Mouse (Mus musculus) stomach, postnatal 0 days (tissue): Measurements from ENCODE around the gene Cactin. TPM values are rescaled to one million over a fixed set of nuclear protein-coding genes. Genes with fewer than 3 reads are reported as not detected.

ENCODE experiments used
- ATAC-seq: fragments of 200-750 bp; cut with Nextera tagmentation; 2 replicates; pipeline ENCODE4 v1.8.0; 2017; ENCODE audit not compliant: low FRiP score, low TSS enrichment
- DNase-seq: peaks from one replicate; pipeline ENCODE4 v3.0.0-alpha.2; 2016; ENCODE audit warnings: low spot score
- H3K27ac ChIP-seq: fragments of 300-500 bp; sonication (generic); replicated peaks from 2 replicates; pipeline ENCODE4 v1.5.1; 2014; ENCODE audit warnings: mild to moderate bottlenecking, control low read depth
- H3K27me3 ChIP-seq: fragments of 300-500 bp; sonication (generic); 2 replicates; pipeline ENCODE4 v1.6.1; 2014; ENCODE audit warnings: low read length; ENCODE audit not compliant: control insufficient read depth, insufficient read depth
- H3K36me3 ChIP-seq: fragments of 300-500 bp; sonication (generic); 2 replicates; pipeline ENCODE4 v1.6.1; 2014; ENCODE audit warnings: low read length, mixed read lengths; ENCODE audit not compliant: control insufficient read depth, insufficient read depth
- H3K4me1 ChIP-seq: fragments of 300-500 bp; sonication (generic); replicated peaks from 2 replicates; pipeline ENCODE4 v1.6.1; 2014; ENCODE audit warnings: antibody characterized with exemption; ENCODE audit not compliant: control insufficient read depth, insufficient read depth
- H3K4me2 ChIP-seq: fragments of 300-500 bp; sonication (generic); replicated peaks from 2 replicates; pipeline ENCODE4 v1.6.1; 2014; ENCODE audit warnings: low read depth, mild to moderate bottlenecking, control low read depth, moderate library complexity
- H3K4me3 ChIP-seq: fragments of 300-500 bp; sonication (generic); 2 replicates; pipeline ENCODE4 v1.5.1; 2014; ENCODE audit warnings: low read depth, low read length, control low read depth
- H3K9ac ChIP-seq: fragments of 300-500 bp; sonication (generic); 2 replicates; pipeline ENCODE4 v1.6.1; 2014; ENCODE audit warnings: mild to moderate bottlenecking, low read length, control low read depth, mixed read lengths
- H3K9me3 ChIP-seq: fragments of 300-500 bp; sonication (generic); 2 replicates; pipeline ENCODE4 v1.6.1; 2016; ENCODE audit warnings: low read length; ENCODE audit not compliant: control insufficient read depth
- CTCF ChIP-seq: IDR thresholded peaks from 2 replicates; pipeline ENCODE4 v1.5.1; 2016; ENCODE audit warnings: antibody characterized with exemption, low read depth, mild to moderate bottlenecking, moderate library complexity
- EP300 ChIP-seq: optimal IDR thresholded peaks from 2 replicates; pipeline ENCODE3; 2016; ENCODE audit warnings: antibody characterized with exemption
- WGBS: fragments of 180-500 bp; shearing (Covaris S2); extraction: QIAGEN DNeasy Blood & Tissue Kit; methylation state at CpG from one replicate; pipeline ENCODE4 v1.1.7; 2014; 5-methylcytosine and 5-hydroxymethylcytosine counted together
- polyA plus RNA-seq: library from polyadenylated mRNA; unstranded; fragments of >200 nt; fragmentation: Nextera tagmentation; extraction: Ambion mirVana; gene quantifications from 2 replicates; pipeline ENCODE4 v1.2.1, GENCODE M21; 2015

The Cactin gene
- 16.2 and 16.6 TPM in 2 replicates for polyA plus RNA-seq

DNA sequence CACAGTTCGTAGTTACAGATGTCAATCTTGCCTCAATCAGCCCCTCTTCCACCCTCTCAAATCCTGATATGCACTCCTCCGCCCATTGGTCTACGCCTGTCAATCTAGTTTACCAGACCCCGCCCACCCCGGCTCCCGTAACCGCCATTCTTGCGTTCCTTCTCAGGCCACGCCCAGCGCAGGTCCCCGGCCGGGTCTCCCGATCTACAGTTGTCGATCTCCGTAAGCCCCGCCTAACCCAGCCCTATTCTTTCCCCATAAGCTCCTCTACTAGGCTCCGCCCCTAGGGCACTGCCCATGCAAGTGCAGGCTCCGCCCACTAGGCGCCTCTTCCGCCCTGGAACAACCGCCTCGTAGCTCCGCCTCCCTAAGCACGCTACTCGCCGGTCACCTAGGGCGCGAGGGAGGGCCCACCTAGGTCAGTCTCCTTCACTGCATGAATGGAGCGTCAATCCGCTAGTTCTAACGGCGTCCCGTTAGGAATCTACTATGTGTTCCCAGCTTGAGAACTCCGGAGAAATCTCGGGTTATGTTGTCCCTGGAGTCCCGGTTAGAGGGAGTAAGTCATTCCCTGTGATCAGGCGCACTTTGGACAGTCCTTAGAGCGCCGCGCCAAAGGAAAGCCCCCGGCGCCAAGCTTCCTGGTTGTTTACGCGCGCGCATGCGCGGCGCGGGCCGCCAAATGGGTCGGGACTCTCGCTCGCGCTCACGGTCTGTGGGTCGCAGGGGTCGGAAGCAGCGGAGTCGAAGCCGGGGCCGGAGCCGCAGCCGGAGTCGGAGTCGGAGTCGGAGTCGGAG is at the start of gene Cactin:
Gene Cactin (plus strand): TSS at position 554 of the 798 bp plus-strand sequence.
- Histone ChIP-seq H3K4me1 (peaks cover 13% of the 10 kb centered on the region; the same call in 1 of the 2 replicates), H3K4me2 (peak within 1 kb of the TSS; percentile 80), H3K36me3 (peaks cover 31% of the 10 kb centered on the region), H3K27ac (peak within 1 kb of the TSS; percentile 87), H3K4me3 (peak within 1 kb of the TSS; percentile 90), H3K9me3 (no peaks in the 10 kb centered on the region), H3K9ac (peak within 1 kb of the TSS; percentile 92), H3K27me3 (no peaks in the 10 kb centered on the region)
- WGBS: 1% methylated on average over 68 of the region's 68 CpGs
- peak; percentile 100 for DNase-seq
- ATAC-seq: peak; percentile 91
- TF ChIP-seq EP300 (peak; percentile 97), CTCF (peak; percentile 54)

DNA sequence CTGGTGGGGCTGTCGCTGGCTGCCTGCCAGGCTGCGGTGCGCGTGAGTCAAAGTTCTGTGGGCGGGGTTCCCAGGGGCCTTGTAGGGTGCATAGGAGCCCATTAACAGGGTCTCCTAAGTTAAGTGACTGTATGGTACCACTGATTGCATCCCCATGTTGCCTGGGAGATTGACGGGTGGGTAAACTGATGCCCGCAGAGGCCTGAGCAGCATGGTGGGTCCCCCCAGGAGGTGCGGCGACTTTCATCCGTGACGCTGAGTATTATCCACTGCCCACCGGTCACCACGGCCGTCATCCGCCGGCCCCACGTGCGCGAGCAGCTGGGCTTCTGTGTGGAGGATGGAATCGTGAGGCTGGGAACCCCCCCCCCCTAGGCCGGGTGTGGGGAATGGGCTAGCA is 48.5 kb upstream of the Cactin start:
- no peak for DNase-seq
- H3K4me2 ChIP-seq: no peak overlapping the region
- TF ChIP-seq CTCF (no peak), EP300 (no peak)
- ATAC-seq: no peak
- H3K9ac ChIP-seq: no peak overlapping the region
- no peak overlapping the region for H3K27ac ChIP-seq
- no peak overlapping the region for H3K4me3 ChIP-seq
- H3K36me3 ChIP-seq: peaks cover 30% of the 10 kb centered on the region
- no peaks in the 10 kb centered on the region for H3K9me3 ChIP-seq
- peaks cover 2% of the 10 kb centered on the region; the same call in 1 of the 2 replicates for H3K4me1 ChIP-seq
- WGBS: 87% methylated on average over 21 of the region's 21 CpGs
- H3K27me3 ChIP-seq: no peaks in the 10 kb centered on the region

DNA sequence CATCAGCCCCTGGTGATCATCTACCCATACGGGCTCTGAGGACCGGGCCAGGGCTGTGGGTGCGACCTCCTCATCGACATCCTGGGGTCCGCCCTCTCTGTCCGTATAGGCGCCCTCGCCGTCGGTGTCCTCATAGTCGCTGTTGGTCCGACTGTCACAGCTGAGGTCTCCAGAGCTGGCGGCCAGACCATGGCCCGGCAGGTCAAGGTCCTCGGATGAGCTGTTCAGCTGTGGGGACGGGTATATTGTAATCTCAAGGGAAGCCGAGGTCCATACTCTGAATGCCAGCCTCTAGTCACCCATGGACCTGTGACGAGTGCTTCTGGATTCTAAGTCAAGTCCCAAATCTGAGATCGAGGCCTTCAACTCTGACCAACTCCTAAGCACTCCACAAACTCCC is 47.1 kb upstream of the Cactin start:
- WGBS: 95% methylated on average over 19 of the region's 19 CpGs
- TF ChIP-seq CTCF (no peak), EP300 (no peak)
- H3K4me1 ChIP-seq: no peaks in the 10 kb centered on the region; the same call in 1 of the 2 replicates
- no peaks in the 10 kb centered on the region for H3K27me3 ChIP-seq
- no peak overlapping the region for H3K9ac ChIP-seq
- H3K36me3 ChIP-seq: peaks cover 30% of the 10 kb centered on the region
- no peak for DNase-seq
- no peak overlapping the region for H3K4me2 ChIP-seq
- no peaks in the 10 kb centered on the region for H3K9me3 ChIP-seq
- no peak overlapping the region for H3K27ac ChIP-seq
- no peak for ATAC-seq
- H3K4me3 ChIP-seq: no peak overlapping the region

DNA sequence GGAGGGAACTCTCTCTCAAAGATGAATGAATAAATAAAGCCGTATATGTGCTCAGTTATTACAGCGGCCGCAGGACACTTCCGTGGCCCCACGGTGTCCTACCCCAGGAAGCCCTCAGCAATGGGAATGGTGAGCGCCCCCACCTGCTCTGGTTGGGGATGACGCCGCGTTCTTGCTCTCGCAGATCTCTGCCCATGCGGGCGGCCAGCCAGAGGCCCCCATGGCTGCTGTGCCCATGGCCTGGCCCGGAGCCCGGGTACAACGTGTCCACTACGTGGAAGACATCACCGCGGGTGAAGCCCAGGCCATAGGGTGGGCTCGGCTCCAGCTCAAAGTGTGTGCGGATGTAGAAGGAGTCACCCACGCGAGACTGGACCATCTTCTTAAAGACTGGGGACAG is 43.2 kb upstream of the Cactin start:
- DNase-seq: no peak
- H3K4me3 ChIP-seq: no peak overlapping the region
- TF ChIP-seq EP300 (no peak), CTCF (no peak)

DNA sequence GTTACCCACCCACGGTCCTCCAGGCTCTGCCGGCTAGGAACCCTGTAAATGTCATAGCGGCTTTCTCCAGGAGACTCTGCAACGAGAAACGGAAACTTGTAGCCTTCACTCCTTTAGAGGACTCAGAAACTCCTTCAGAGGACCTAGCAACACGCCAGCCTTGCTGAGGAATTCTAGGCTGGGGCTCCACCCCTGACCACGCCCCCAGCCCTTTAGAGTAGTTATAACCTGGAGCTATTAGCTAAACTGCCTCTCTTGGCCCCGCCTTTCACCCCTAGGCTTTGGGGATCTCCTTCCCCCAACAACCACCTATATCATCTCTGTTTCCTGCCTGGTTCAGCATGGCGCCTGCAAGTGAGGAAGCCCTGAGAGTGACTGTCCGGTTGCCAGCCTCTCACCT is 41.4 kb upstream of the Cactin start:
- Histone ChIP-seq H3K27ac (no peak overlapping the region), H3K9ac (no peak overlapping the region), H3K4me3 (no peak overlapping the region), H3K9me3 (no peaks in the 10 kb centered on the region), H3K4me1 (no peaks in the 10 kb centered on the region), H3K36me3 (0 out of 2 replicates have a peak, but pooled peaks cover 2% of the 10 kb centered on the region), H3K27me3 (no peaks in the 10 kb centered on the region), H3K4me2 (no peak overlapping the region)
- 42% methylated on average over 10 of the region's 10 CpGs for WGBS
- TF ChIP-seq CTCF: no peak
- no peak for TF ChIP-seq EP300
- ATAC-seq (no peak), DNase-seq (no peak)

More for the DNA sequence above, 43.2 kb upstream of the Cactin start:
- 76% methylated on average over 22 of the region's 22 CpGs for WGBS
- H3K4me1 ChIP-seq: no peaks in the 10 kb centered on the region
- H3K36me3 ChIP-seq: peaks cover 14% of the 10 kb centered on the region; the same call in 1 of the 2 replicates
- no peak for ATAC-seq
- no peak overlapping the region for H3K27ac ChIP-seq
- H3K9me3 ChIP-seq: no peaks in the 10 kb centered on the region
- H3K9ac ChIP-seq: no peak overlapping the region
- no peaks in the 10 kb centered on the region for H3K27me3 ChIP-seq
- no peak overlapping the region for H3K4me2 ChIP-seq

DNA sequence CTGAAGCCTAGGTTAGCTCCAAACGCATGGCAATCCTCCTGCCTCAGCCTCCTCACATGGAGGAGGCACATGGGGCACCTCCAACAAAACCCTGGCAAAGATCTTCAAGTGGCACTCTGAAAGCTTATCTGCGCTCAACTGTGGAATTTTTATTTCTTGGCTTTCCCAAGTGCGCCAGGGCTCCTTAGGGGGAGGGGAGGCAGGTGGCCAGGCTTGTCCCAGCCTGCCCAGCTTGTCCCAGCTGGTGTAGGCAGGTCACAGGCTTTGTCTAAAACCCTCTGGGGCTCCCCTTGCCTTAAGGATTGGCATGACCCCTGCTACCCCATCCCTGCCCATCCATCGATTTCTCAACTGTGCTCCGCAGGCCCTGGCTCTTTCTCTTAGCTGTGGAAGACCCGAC is 36.7 kb upstream of the Cactin start:
- Histone ChIP-seq H3K4me3 (no peak overlapping the region), H3K36me3 (no peaks in the 10 kb centered on the region), H3K9me3 (no peaks in the 10 kb centered on the region), H3K27ac (no peak overlapping the region), H3K4me2 (peak overlapping the region; percentile 65; the same call in 1 of the 2 replicates), H3K9ac (0 out of 2 replicates have a peak overlapping the region, but pooled peaks have one; percentile 23), H3K4me1 (no peaks in the 10 kb centered on the region), H3K27me3 (no peaks in the 10 kb centered on the region)
- WGBS: 45% methylated on average over 6 of the region's 6 CpGs
- ATAC-seq (no peak), DNase-seq (no peak)
- TF ChIP-seq EP300 (no peak), CTCF (no peak)
